Mouse (Mus musculus) lung, adult 2 months (tissue): ENCODE measurements around the gene Scyl1.

ENCODE experiments used
- CTCF ChIP-seq: fragments of 200-500 bp; IDR thresholded peaks from 2 replicates; pipeline ENCODE4 v1.5.1; 2011; ENCODE audit warnings: mild to moderate bottlenecking, low read length, control low read depth; ENCODE audit not compliant: insufficient read depth
- POLR2A ChIP-seq: fragments of 200-500 bp; IDR thresholded peaks from 2 replicates; pipeline ENCODE4 v1.6.1; 2011; ENCODE audit warnings: low read depth, mild to moderate bottlenecking, control low read depth, low read length, borderline replicate concordance; ENCODE audit errors: extremely low read depth

DNA sequence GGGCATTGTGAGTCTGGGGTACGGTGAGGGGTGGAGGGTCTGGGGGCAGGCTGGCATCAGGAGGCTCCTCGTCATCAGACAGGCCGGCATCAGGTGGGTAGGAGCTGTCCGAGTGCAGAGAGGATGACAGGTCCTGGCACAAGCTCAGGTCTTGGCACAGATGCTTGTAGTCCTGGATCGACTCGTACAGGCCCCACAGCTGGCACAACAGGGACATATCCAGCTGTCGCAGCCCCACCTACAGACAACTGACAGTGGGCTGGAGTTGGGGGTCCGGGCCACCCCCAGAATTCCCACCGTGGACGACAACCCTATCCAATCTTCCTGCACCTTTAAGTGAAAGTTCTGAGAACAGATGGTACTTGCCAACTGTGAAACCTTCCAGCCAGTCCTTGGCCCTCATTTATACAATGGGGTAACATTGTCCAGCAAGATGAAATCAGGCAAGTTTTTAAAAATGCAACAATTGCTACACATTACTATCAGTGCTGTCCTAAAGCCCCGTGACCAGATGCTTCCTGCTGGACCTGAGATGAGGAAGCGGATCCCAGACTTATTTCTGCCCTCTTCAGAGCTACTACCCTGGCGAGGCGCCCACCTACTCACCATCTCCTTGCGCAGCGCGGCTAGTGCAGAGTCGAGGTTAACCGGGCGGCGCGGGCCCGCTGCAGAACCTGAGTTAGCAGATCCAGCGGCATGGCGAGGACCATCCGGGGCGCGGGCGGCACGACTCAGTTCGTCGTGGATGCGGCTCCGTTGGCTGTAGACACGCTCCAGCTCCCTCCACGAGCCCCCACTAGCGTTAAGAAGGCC is 42.4 kb downstream of the Scyl1 start:
- TF ChIP-seq POLR2A: 0 out of 2 replicates have a peak, but pooled peaks have one; percentile 7
- no peak for TF ChIP-seq CTCF
